Mouse (Mus musculus): ENCODE results near the gene Npcd.

- TF ChIP-seq POLR2A (IDR thresholded peaks at IDR 0.05; ENCODE audit: insufficient read depth, low read length) (no peak), CTCF (IDR thresholded peaks at IDR 0.05; ENCODE audit: low read depth, low read length) (no peak), EP300 (IDR thresholded peaks at IDR 0.05; ENCODE audit: insufficient read depth, low read depth, low read length) (no peak)
Observed at GRCm38 (mm10) chr15:79768302-79768701, 65.7 kb downstream of the Npcd start.
